Mouse (Mus musculus) neural tube, embryonic 13.5 days (tissue): Measurements from ENCODE around the gene Zfp872. TPM values are rescaled to one million over a fixed set of nuclear protein-coding genes. Genes with fewer than 3 reads are reported as not detected.
A peak's percentile ranks its signal among the peaks of the same experiment; 100 is the strongest.
"Not testable (repeated sequence)": the region's sequence is repeated elsewhere in the genome, so short reads cannot be mapped to it uniquely, and the experiment has no call there.

Experiments
- ATAC-seq: fragments of 200-750 bp; cut with Nextera tagmentation; 2 replicates; pipeline ENCODE4 v1.8.0; 2017; ENCODE audit warnings: low read depth, mild to moderate bottlenecking, moderate TSS enrichment, moderate library complexity
- H3K27ac ChIP-seq: fragments of 300-500 bp; sonication (generic); replicated peaks from 2 replicates; pipeline ENCODE4 v1.5.1; 2015; ENCODE audit warnings: moderate library complexity, mild to moderate bottlenecking, inconsistent platforms
- H3K27me3 ChIP-seq: fragments of 300-500 bp; sonication (generic); 2 replicates; pipeline ENCODE4 v1.6.1; 2015; ENCODE audit warnings: mild to moderate bottlenecking, inconsistent platforms
- H3K36me3 ChIP-seq: fragments of 300-500 bp; sonication (generic); 2 replicates; pipeline ENCODE4 v1.6.1; 2015; ENCODE audit warnings: mild to moderate bottlenecking, inconsistent platforms
- H3K4me1 ChIP-seq: fragments of 300-500 bp; sonication (generic); replicated peaks from 2 replicates; pipeline ENCODE4 v1.6.1; 2015; ENCODE audit warnings: inconsistent platforms
- H3K4me2 ChIP-seq: fragments of 300-500 bp; sonication (generic); 2 replicates; pipeline ENCODE4 v1.6.1; 2015; ENCODE audit warnings: inconsistent platforms, mild to moderate bottlenecking, moderate library complexity
- H3K4me3 ChIP-seq: fragments of 300-500 bp; sonication (generic); 2 replicates; pipeline ENCODE4 v1.5.1; 2015; ENCODE audit warnings: mild to moderate bottlenecking, inconsistent platforms
- H3K9ac ChIP-seq: fragments of 300-500 bp; sonication (generic); 2 replicates; pipeline ENCODE4 v1.6.1; 2015; ENCODE audit warnings: moderate library complexity, mild to moderate bottlenecking, inconsistent platforms
- H3K9me3 ChIP-seq: fragments of 300-500 bp; sonication (generic); 2 replicates; pipeline ENCODE4 v1.6.1; 2016; ENCODE audit warnings: inconsistent platforms
- WGBS: fragments of 180-500 bp; shearing (Covaris S2); methylation state at CpG from one replicate; pipeline ENCODE4 v1.1.7; 2015; 5-methylcytosine and 5-hydroxymethylcytosine counted together
- polyA plus RNA-seq: library from polyadenylated mRNA; unstranded; fragments of >200 nt; fragmentation: Nextera tagmentation; extraction: Ambion mirVana; gene quantifications from 2 replicates; pipeline ENCODE4 v1.2.1, GENCODE M21; 2015

Zfp872 gene
- polyA plus RNA-seq, 1 experiment from 2014 or later, result 0.31 TPM

- no peaks in the 10 kb centered on the region for H3K27me3 ChIP-seq
- no peaks in the 10 kb centered on the region for H3K36me3 ChIP-seq
- no peak for ATAC-seq
- no peaks in the 10 kb centered on the region for H3K4me1 ChIP-seq
- no peaks in the 10 kb centered on the region for H3K9me3 ChIP-seq
- no peak overlapping the region for H3K27ac ChIP-seq
- H3K4me3 ChIP-seq, result no peak overlapping the region
- H3K4me2 ChIP-seq, result no peak overlapping the region
- 86% methylated on average over 2 of the region's 2 CpGs for WGBS
- no peak overlapping the region for H3K9ac ChIP-seq
These were observed 26.7 kb downstream of the Zfp872 start for GRCm38 (mm10) chr9:22214549-22214948.

GRCm38 (mm10) chr9:22216705-22217104 is 28.8 kb downstream of the Zfp872 start:
- no peak for ATAC-seq

GRCm38 (mm10) chr9:22217858-22218493 is 30.1 kb downstream of the Zfp872 start:
- ATAC-seq, result no peak
- WGBS, result 54% methylated on average over 8 of the region's 8 CpGs
- Histone ChIP-seq H3K9me3 (no peaks in the 10 kb centered on the region), H3K27ac (no peak overlapping the region), H3K9ac (no peak overlapping the region), H3K4me1 (no peaks in the 10 kb centered on the region), H3K4me2 (no peak overlapping the region), H3K36me3 (no peaks in the 10 kb centered on the region), H3K4me3 (no peak overlapping the region), H3K27me3 (no peaks in the 10 kb centered on the region)

More at GRCm38 (mm10) chr9:22216705-22217104, 28.8 kb downstream of the Zfp872 start:
- H3K27ac ChIP-seq, result no peak overlapping the region
- H3K4me2 ChIP-seq, result no peak overlapping the region
- no peaks in the 10 kb centered on the region for H3K4me1 ChIP-seq
- H3K36me3 ChIP-seq, result no peaks in the 10 kb centered on the region
- H3K4me3 ChIP-seq, result no peak overlapping the region
- no peaks in the 10 kb centered on the region for H3K27me3 ChIP-seq
- H3K9me3 ChIP-seq, result no peaks in the 10 kb centered on the region
- WGBS, result 48% methylated on average over 3 of the region's 3 CpGs
- no peak overlapping the region for H3K9ac ChIP-seq

GRCm38 (mm10) chr9:22224066-22224465 is 36.2 kb downstream of the Zfp872 start:
- Histone ChIP-seq H3K4me1 (peaks cover 5% of the 10 kb centered on the region; the same call in 1 of the 2 replicates), H3K9me3 (no peaks in the 10 kb centered on the region), H3K27me3 (no peaks in the 10 kb centered on the region), H3K9ac (no peak overlapping the region), H3K4me3 (no peak overlapping the region), H3K27ac (no peak overlapping the region), H3K36me3 (no peaks in the 10 kb centered on the region), H3K4me2 (no peak overlapping the region)
- WGBS, result 91% methylated on average over 4 of the region's 4 CpGs
- ATAC-seq, result no peak

GRCm38 (mm10) chr9:22224536-22225503 is 36.9 kb downstream of the Zfp872 start:
- no peaks in the 10 kb centered on the region for H3K27me3 ChIP-seq
- peak overlapping the region; percentile 69 for H3K4me2 ChIP-seq
- no peaks in the 10 kb centered on the region for H3K9me3 ChIP-seq
- H3K36me3 ChIP-seq, result no peaks in the 10 kb centered on the region
- ATAC-seq, result peak; percentile 72
- H3K4me1 ChIP-seq, result peaks cover 5% of the 10 kb centered on the region; the same call in 1 of the 2 replicates
- WGBS, result 26% methylated on average over 17 of the region's 17 CpGs
- peak overlapping the region; percentile 81 for H3K9ac ChIP-seq
- 0 out of 2 replicates have a peak overlapping the region, but pooled peaks have one; percentile 88 for H3K27ac ChIP-seq
- H3K4me3 ChIP-seq, result peak overlapping the region; percentile 78

GRCm38 (mm10) chr9:22225581-22226388 is 37.9 kb downstream of the Zfp872 start, which contains the start of gene Zfp809:
Gene Zfp809, plus strand, starts transcription at chr9:22225714.
- peak within 1 kb of the TSS; percentile 81 for H3K9ac ChIP-seq
- H3K4me1 ChIP-seq, result peaks cover 5% of the 10 kb centered on the region; the same call in 1 of the 2 replicates
- ATAC-seq, result peak; percentile 99
- peak within 1 kb of the TSS; percentile 88 for H3K27ac ChIP-seq
- H3K36me3 ChIP-seq, result no peaks in the 10 kb centered on the region
- peak within 1 kb of the TSS; percentile 69 for H3K4me2 ChIP-seq
- H3K9me3 ChIP-seq, result no peaks in the 10 kb centered on the region
- peak within 1 kb of the TSS; percentile 78 for H3K4me3 ChIP-seq
- 3% methylated on average over 35 of the region's 35 CpGs for WGBS
- H3K27me3 ChIP-seq, result no peaks in the 10 kb centered on the region

- H3K27ac ChIP-seq, H3K36me3 ChIP-seq, H3K4me1 ChIP-seq, H3K27me3 ChIP-seq, H3K9me3 ChIP-seq, ATAC-seq: not testable (repeated sequence)
- Histone ChIP-seq H3K4me3 (peak overlapping the region; percentile 78), H3K9ac (peak overlapping the region; percentile 81), H3K4me2 (peak overlapping the region; percentile 69)
- 74% methylated on average over 7 of the region's 7 CpGs for WGBS
These were observed 38.4 kb downstream of the Zfp872 start for GRCm38 (mm10) chr9:22226389-22226673.

GRCm38 (mm10) chr9:22226846-22227245 is 39.0 kb downstream of the Zfp872 start:
- no peak overlapping the region for H3K9ac ChIP-seq
- no peaks in the 10 kb centered on the region for H3K36me3 ChIP-seq
- no peak for ATAC-seq
- peaks cover 5% of the 10 kb centered on the region; the same call in 1 of the 2 replicates for H3K4me1 ChIP-seq
- no peak overlapping the region for H3K4me2 ChIP-seq
- H3K9me3 ChIP-seq, result no peaks in the 10 kb centered on the region
- no peak overlapping the region for H3K4me3 ChIP-seq
- H3K27ac ChIP-seq, result no peak overlapping the region
- no peaks in the 10 kb centered on the region for H3K27me3 ChIP-seq
- 79% methylated on average over 15 of the region's 15 CpGs for WGBS

- Histone ChIP-seq H3K36me3 (no peaks in the 10 kb centered on the region), H3K27ac (no peak overlapping the region), H3K4me1 (peaks cover 5% of the 10 kb centered on the region; the same call in 1 of the 2 replicates), H3K4me3 (no peak overlapping the region), H3K4me2 (no peak overlapping the region), H3K9ac (no peak overlapping the region), H3K9me3 (no peaks in the 10 kb centered on the region), H3K27me3 (no peaks in the 10 kb centered on the region)
- 88% methylated on average over 7 of the region's 7 CpGs for WGBS
- ATAC-seq, result no peak
These were observed 41.6 kb downstream of the Zfp872 start for GRCm38 (mm10) chr9:22229386-22230026.

- Histone ChIP-seq H3K27ac (no peak overlapping the region), H3K4me2 (no peak overlapping the region), H3K9ac (no peak overlapping the region), H3K36me3 (0 out of 2 replicates have a peak, but pooled peaks cover 2% of the 10 kb centered on the region), H3K4me1 (peaks cover 5% of the 10 kb centered on the region; the same call in 1 of the 2 replicates), H3K9me3 (no peaks in the 10 kb centered on the region), H3K27me3 (no peaks in the 10 kb centered on the region), H3K4me3 (no peak overlapping the region)
- no peak for ATAC-seq
- 93% methylated on average over 3 of the region's 3 CpGs for WGBS
These were observed 42.2 kb downstream of the Zfp872 start for GRCm38 (mm10) chr9:22230061-22230460.

GRCm38 (mm10) chr9:22230556-22230955 is 42.7 kb downstream of the Zfp872 start:
- Histone ChIP-seq H3K36me3 (0 out of 2 replicates have a peak, but pooled peaks cover 2% of the 10 kb centered on the region), H3K4me2 (no peak overlapping the region), H3K4me3 (no peak overlapping the region), H3K9ac (no peak overlapping the region), H3K4me1 (peaks cover 5% of the 10 kb centered on the region; the same call in 1 of the 2 replicates), H3K27me3 (no peaks in the 10 kb centered on the region), H3K27ac (no peak overlapping the region), H3K9me3 (no peaks in the 10 kb centered on the region; the same call in 1 of the 2 replicates)
- no peak for ATAC-seq
